In genomic region chr6:8958081-8958919, GRCm38 (mm10) we compare ENCODE assay signal across 7 mouse cellular contexts. TPM values are rescaled to one million over a fixed set of nuclear protein-coding genes. Genes with fewer than 3 reads are reported as not detected.
DNase-seq lines count a peak whose midpoint lies in the region; ATAC-seq and TF ChIP-seq lines count a peak whose summit lies in the region.

No protein-coding gene starts in this region.

- H3K4me3 ChIP-seq in liver, embryonic 14.5 days (ENCODE audit: insufficient read depth in 1 of 2, low read depth in 2 of 2, low read length in 2 of 2), result no peak overlapping the region
- no peak overlapping the region for H3K4me3 ChIP-seq in liver, embryonic 11.5 days (ENCODE audit: low read depth, low read length)
- no peak overlapping the region for H3K4me3 ChIP-seq in heart, embryonic 15.5 days

- DNase-seq in liver, embryonic 14.5 days (ENCODE audit: low read depth in 3 of 3, low spot score in 3 of 3), result no peak
- DNase-seq in liver, embryonic 11.5 days (ENCODE audit: low spot score), result no peak
- peak; percentile 35 to 64 for DNase-seq in cerebellum, postnatal 4 days (ENCODE audit: low spot score in 2 of 2)
- no peak for DNase-seq in spleen, postnatal 14 days (ENCODE audit: low spot score in 2 of 2)

- H3K9me3 ChIP-seq in liver, embryonic 14.5 days (ENCODE audit: control insufficient read depth, low read length), result no peaks in the 10 kb centered on the region
- no peaks in the 10 kb centered on the region for H3K9me3 ChIP-seq in liver, embryonic 11.5 days (ENCODE audit: control insufficient read depth, low read length)
- H3K9me3 ChIP-seq in heart, embryonic 15.5 days (replicated peaks), result no peaks in the 10 kb centered on the region

- H3K4me1 ChIP-seq in liver, embryonic 14.5 days (replicated peaks; ENCODE audit: control insufficient read depth in 2 of 2, insufficient read depth in 2 of 2, low read length in 1 of 2), result no peaks in the 10 kb centered on the region
- no peaks in the 10 kb centered on the region for H3K4me1 ChIP-seq in liver, embryonic 11.5 days (replicated peaks; ENCODE audit: control insufficient read depth, insufficient read depth, low read length)
- peaks cover 3% of the 10 kb centered on the region; the same call in 1 of the 2 replicates for H3K4me1 ChIP-seq in heart, embryonic 15.5 days (replicated peaks)

- H3K27me3 ChIP-seq in liver, embryonic 14.5 days (ENCODE audit: control insufficient read depth, insufficient read depth, low read length), result peaks cover 33% of the 10 kb centered on the region
- peaks cover 54% of the 10 kb centered on the region for H3K27me3 ChIP-seq in liver, embryonic 11.5 days (replicated peaks; ENCODE audit: control insufficient read depth, insufficient read depth, low read length)
- peaks cover 60% of the 10 kb centered on the region for H3K27me3 ChIP-seq in heart, embryonic 15.5 days

- 0 out of 2 replicates have a peak, but pooled peaks have one; percentile 6 for TF ChIP-seq CTCF in liver, embryonic 14.5 days (IDR thresholded peaks at IDR 0.05; ENCODE audit: low read depth)

- no peak for TF ChIP-seq EP300 in liver, embryonic 14.5 days (IDR thresholded peaks at IDR 0.05; ENCODE audit: low read depth)

- no peak for ATAC-seq in liver, embryonic 14.5 days (ENCODE audit: insufficient read depth)
- no peak for ATAC-seq in liver, embryonic 11.5 days (replicated peaks; ENCODE audit: low FRiP score)
- ATAC-seq in heart, embryonic 15.5 days (replicated peaks; ENCODE audit: insufficient number of reproducible peaks, insufficient read depth, low FRiP score, low read depth), result no peak
- ATAC-seq in megakaryocyte progenitor cell, adult 5-6 weeks (replicated peaks; ENCODE audit: poor library complexity), result peak; percentile 54; the same call in 1 of the 2 replicates
- ATAC-seq in megakaryocyte-erythroid progenitor cell, adult 5-6 weeks (replicated peaks; ENCODE audit: low FRiP score, low TSS enrichment, poor library complexity, severe bottlenecking), result no peak

- H3K36me3 ChIP-seq in liver, embryonic 14.5 days (replicated peaks; ENCODE audit: control insufficient read depth, insufficient read depth, low read depth), result no peaks in the 10 kb centered on the region
- H3K36me3 ChIP-seq in liver, embryonic 11.5 days (ENCODE audit: control insufficient read depth, insufficient read depth, low read length), result no peaks in the 10 kb centered on the region
- no peaks in the 10 kb centered on the region for H3K36me3 ChIP-seq in heart, embryonic 15.5 days

- WGBS in liver, embryonic 14.5 days (ENCODE audit: insufficient replicate concordance), result 4% methylated on average over 28 of the region's 28 CpGs
- WGBS in liver, embryonic 11.5 days, result 8% methylated on average over 28 of the region's 28 CpGs
- 3% methylated on average over 28 of the region's 28 CpGs for WGBS in heart, embryonic 15.5 days

- no peak overlapping the region for H3K4me2 ChIP-seq in liver, embryonic 14.5 days (ENCODE audit: low read depth)
- H3K4me2 ChIP-seq in liver, embryonic 11.5 days, result no peak overlapping the region
- H3K4me2 ChIP-seq in heart, embryonic 15.5 days, result 0 out of 2 replicates have a peak overlapping the region, but pooled peaks have one; percentile 8

- no peak overlapping the region for H3K9ac ChIP-seq in liver, embryonic 14.5 days (replicated peaks)
- H3K9ac ChIP-seq in liver, embryonic 11.5 days (ENCODE audit: low read depth, low read length), result no peak overlapping the region
- no peak overlapping the region for H3K9ac ChIP-seq in heart, embryonic 15.5 days

- H3K27ac ChIP-seq in liver, embryonic 14.5 days, result no peak overlapping the region
- no peak overlapping the region for H3K27ac ChIP-seq in liver, embryonic 11.5 days (ENCODE audit: low read depth, low read length)
- H3K27ac ChIP-seq in heart, embryonic 15.5 days, result no peak overlapping the region

RNA-seq across cellular contexts. Expression of gene Nxph1, which starts 10.1 kb away (rescaled TPM):
- 0.03 TPM in 1 of 2 replicates, not detected in the other for polyA plus RNA-seq in liver, embryonic 14.5 days (2012; rRNA removed)
- polyA plus RNA-seq in liver, embryonic 14.5 days (2014; fragmentation: Nextera tagmentation; extraction: Ambion mirVana), result not detected in 2 replicates
- polyA plus RNA-seq in liver, embryonic 11.5 days (2014; fragmentation: Nextera tagmentation; extraction: Ambion mirVana), result 0.22 TPM in 1 of 2 replicates, not detected in the other
- polyA plus RNA-seq in heart, embryonic 15.5 days (2015; fragmentation: Nextera tagmentation; extraction: Ambion mirVana), result 0.14 and 0.47 TPM in 2 replicates
- total RNA-seq in megakaryocyte progenitor cell, adult 5-6 weeks (2015), result not detected in 2 replicates
- total RNA-seq in megakaryocyte progenitor cell, adult 5-6 weeks (2017), result 0.24 TPM in 1 of 2 replicates, not detected in the other
- not detected in 2 replicates for total RNA-seq in megakaryocyte-erythroid progenitor cell, adult 5-6 weeks (2014; fragmentation: Nextera tagmentation)
- total RNA-seq in megakaryocyte-erythroid progenitor cell, adult 5-6 weeks (2017), result not detected in 2 replicates

Comparison
In these comparisons a context has a peak if more than half of its experiments do, and no peak if none do; other contexts are left out.
1. DNase-seq: peak in cerebellum, postnatal 4 days (2 of 2); none in liver, embryonic 14.5 days (0 of 3), liver, embryonic 11.5 days (single experiment) and spleen, postnatal 14 days (0 of 2).